Mouse (Mus musculus) mouse trophoblast stem cell (cell line): ENCODE data around the gene Klc4.

Experiments
- in situ Hi-C, 2 experiments: fragments of 300-500 bp; cut with MseI, MboI; formaldehyde crosslinking; loops; 2 replicates in 1 of 2; 3 replicates in 1 of 2; pipeline ENCODE4 v1.15.1; 2025

Klc4 gene

GRCm38 (mm10) chr17:46645561-46646321 is at the start of gene Klc4, which contains the start of gene Mrpl2:
Klc4 (minus strand) TSS chr17:46646022.
Mrpl2 (plus strand) TSS chr17:46646229.
- in situ Hi-C loops = no loop called here

- in situ Hi-C loops = no loop called here
Observed at GRCm38 (mm10) chr17:46694517-46695063, 48.8 kb upstream of the Klc4 start.

GRCm38 (mm10) chr17:46691390-46691789 is 45.6 kb upstream of the Klc4 start:
- in situ Hi-C loops = no loop called here

- in situ Hi-C loops = no loop called here
Observed at GRCm38 (mm10) chr17:46690665-46691064, 44.8 kb upstream of the Klc4 start.

- in situ Hi-C loops = no loop called here
Observed at GRCm38 (mm10) chr17:46685913-46686312, 40.1 kb upstream of the Klc4 start.

- in situ Hi-C loops = no loop called here
Observed at GRCm38 (mm10) chr17:46682654-46683389, 37.0 kb upstream of the Klc4 start.

- in situ Hi-C loops = no loop called here
Observed at GRCm38 (mm10) chr17:46681466-46682118, 35.8 kb upstream of the Klc4 start.

GRCm38 (mm10) chr17:46680760-46681373 is 35.0 kb upstream of the Klc4 start, which contains the start of gene Klhdc3:
Klhdc3 (minus strand) TSS chr17:46680914.
- in situ Hi-C loops = no loop called here

- in situ Hi-C loops = no loop called here
Observed at GRCm38 (mm10) chr17:46679843-46680759, 34.3 kb upstream of the Klc4 start.

GRCm38 (mm10) chr17:46678911-46679310 is 33.1 kb upstream of the Klc4 start:
- in situ Hi-C loops = no loop called here

GRCm38 (mm10) chr17:46678416-46678815 is 32.6 kb upstream of the Klc4 start, which contains the start of gene Mea1:
Mea1 (plus strand) TSS chr17:46678793.
- in situ Hi-C loops = no loop called here

- in situ Hi-C loops = no loop called here
Observed at GRCm38 (mm10) chr17:46674530-46675283, 28.9 kb upstream of the Klc4 start.

GRCm38 (mm10) chr17:46673850-46674529 is 28.2 kb upstream of the Klc4 start, which contains the start of gene Rrp36:
Rrp36 (minus strand) TSS chr17:46674352.
- in situ Hi-C loops = no loop called here

GRCm38 (mm10) chr17:46669911-46670310 is 24.1 kb upstream of the Klc4 start:
- in situ Hi-C loops = no loop called here

GRCm38 (mm10) chr17:46667712-46668111 is 21.9 kb upstream of the Klc4 start:
- in situ Hi-C loops = no loop called here

- in situ Hi-C loops = no loop called here
Observed at GRCm38 (mm10) chr17:46662730-46663129, 16.9 kb upstream of the Klc4 start.

GRCm38 (mm10) chr17:46661981-46662380 is 16.2 kb upstream of the Klc4 start:
- in situ Hi-C loops = no loop called here

- in situ Hi-C loops = no loop called here
Observed at GRCm38 (mm10) chr17:46661351-46661750, 15.5 kb upstream of the Klc4 start.

- in situ Hi-C loops = no loop called here
Observed at GRCm38 (mm10) chr17:46656054-46656453, 10.2 kb upstream of the Klc4 start.
